ENCODE assay signal across 13 mouse cellular contexts in genomic region chr16:97667536-97667935, GRCm38 (mm10). TPM values are rescaled to one million over a fixed set of nuclear protein-coding genes. Genes with fewer than 3 reads are reported as not detected.
DNase-seq lines count a peak whose midpoint lies in the region; ATAC-seq and TF ChIP-seq lines count a peak whose summit lies in the region.
"Had no signal": no experiment of that assay in that cellular context is flagged by ENCODE, and none has a peak within 500 bp of the region (broad histone marks: within the 10 kb centered on the region; RNA-seq: fewer than 3 reads in every experiment).

No protein-coding gene starts in this region.

- no peak overlapping the region for H3K4me3 ChIP-seq in midbrain, postnatal 0 days (ENCODE audit: low read depth, low read length)
- no peak overlapping the region for H3K4me3 ChIP-seq in midbrain, embryonic 15.5 days

- no peak overlapping the region for H3K4me2 ChIP-seq in midbrain, postnatal 0 days (ENCODE audit: low read depth, low read length, poor library complexity, severe bottlenecking)
- H3K4me2 ChIP-seq in midbrain, embryonic 15.5 days = no peak overlapping the region

- ATAC-seq in midbrain, postnatal 0 days (ENCODE audit: low FRiP score) = no peak
- no peak for ATAC-seq in midbrain, embryonic 15.5 days (replicated peaks)

- no peaks in the 10 kb centered on the region for H3K9me3 ChIP-seq in midbrain, postnatal 0 days (ENCODE audit: low read length)
- H3K9me3 ChIP-seq in midbrain, embryonic 15.5 days = no peaks in the 10 kb centered on the region

- H3K9ac ChIP-seq in midbrain, postnatal 0 days (replicated peaks; ENCODE audit: low read length, poor library complexity, severe bottlenecking) = no peak overlapping the region
- H3K9ac ChIP-seq in midbrain, embryonic 15.5 days = no peak overlapping the region

- peak; percentile 12 to 13 for DNase-seq in adrenal gland, postnatal 36 days
- DNase-seq in adrenal gland, postnatal 4 days (ENCODE audit: low spot score in 2 of 2) = no peak
- peak; percentile 25 for DNase-seq in kidney, adult 9 months
- no peak for DNase-seq in kidney, adult 11 months
- DNase-seq in midbrain, postnatal 0 days (ENCODE audit: low spot score) = no peak
- peak; percentile 21 to 38 for DNase-seq in kidney, postnatal 36 days
- DNase-seq in cerebellum, postnatal 10 days = no peak
- DNase-seq: cerebellum, adult 9-10 months; heart, adult 11 months; heart, postnatal 14 days had no signal

- 40% methylated on average over 1 of the region's 1 CpGs for WGBS in midbrain, postnatal 0 days
- WGBS in midbrain, embryonic 15.5 days = 48% methylated on average over 1 of the region's 1 CpGs

- H3K27me3 ChIP-seq in midbrain, postnatal 0 days (ENCODE audit: insufficient read depth, low read length) = no peaks in the 10 kb centered on the region
- no peaks in the 10 kb centered on the region for H3K27me3 ChIP-seq in midbrain, embryonic 15.5 days (replicated peaks)

- TF ChIP-seq CTCF in midbrain, postnatal 0 days (IDR thresholded peaks at IDR 0.05) = peak; percentile 41

- H3K36me3 ChIP-seq in midbrain, postnatal 0 days (ENCODE audit: insufficient read depth, low read length) = no peaks in the 10 kb centered on the region
- no peaks in the 10 kb centered on the region for H3K36me3 ChIP-seq in midbrain, embryonic 15.5 days (replicated peaks)

- H3K4me1 ChIP-seq in midbrain, postnatal 0 days (ENCODE audit: insufficient read depth, low read length) = no peaks in the 10 kb centered on the region
- no peaks in the 10 kb centered on the region for H3K4me1 ChIP-seq in midbrain, embryonic 15.5 days

- no peak overlapping the region for H3K27ac ChIP-seq in midbrain, postnatal 0 days (ENCODE audit: low read depth, low read length)
- H3K27ac ChIP-seq in midbrain, embryonic 15.5 days = no peak overlapping the region

RNA-seq across cellular contexts. Expression of gene Tmprss2, which starts 56.5 kb away (rescaled TPM):
- total RNA-seq in adrenal gland, postnatal 36 days (2021) = not detected
- 10 to 100 TPM in 1 of 2 experiments, under 1 TPM in 1; 0.82 to 11.3 TPM for total RNA-seq in adrenal gland, postnatal 4 days (2021)
- 0.22 and 0.24 TPM in 2 replicates for total RNA-seq in midbrain, postnatal 0 days (2014; rRNA removed)
- polyA plus RNA-seq in midbrain, postnatal 0 days (2015; fragmentation: Nextera tagmentation; extraction: Ambion mirVana) = 0.09 TPM in 1 of 2 replicates, not detected in the other
- 0.06 and 0.26 TPM in 2 replicates for polyA plus RNA-seq in midbrain, embryonic 15.5 days (2015; fragmentation: Nextera tagmentation; extraction: Ambion mirVana)
- total RNA-seq: left cerebral cortex, postnatal 36 days; neutrophil, adult 5-6 weeks had no signal

Comparison
In these comparisons a context has a peak if more than half of its experiments do, and no peak if none do; other contexts are left out.
1. DNase-seq: peak in adrenal gland, postnatal 36 days (2 of 2), kidney, adult 9 months (single experiment) and kidney, postnatal 36 days (2 of 2); none in adrenal gland, postnatal 4 days (0 of 2), kidney, adult 11 months (single experiment), midbrain, postnatal 0 days (single experiment) and cerebellum, postnatal 10 days (0 of 2).